Mouse (Mus musculus) lung, adult 2 months (tissue): ENCODE results near the gene Pmel. TPM values are rescaled to one million over a fixed set of nuclear protein-coding genes. Genes with fewer than 3 reads are reported as not detected.

Experiments used
- DNase-seq: peaks from one replicate; pipeline ENCODE4 v3.0.0; 2022
- H3K4me1 ChIP-seq: fragments of 200-500 bp; 2 replicates; pipeline ENCODE4 v1.6.1; 2011; ENCODE audit warnings: low read length; ENCODE audit not compliant: control insufficient read depth, insufficient read depth
- H3K4me3 ChIP-seq: fragments of 200-500 bp; replicated peaks from 2 replicates; pipeline ENCODE3; 2011; ENCODE audit warnings: low read depth, mild to moderate bottlenecking, control low read depth, low read length; ENCODE audit errors: extremely low read depth
- CTCF ChIP-seq: fragments of 200-500 bp; IDR thresholded peaks from 2 replicates; pipeline ENCODE4 v1.5.1; 2011; ENCODE audit warnings: mild to moderate bottlenecking, low read length, control low read depth; ENCODE audit not compliant: insufficient read depth
- POLR2A ChIP-seq: fragments of 200-500 bp; IDR thresholded peaks from 2 replicates; pipeline ENCODE4 v1.6.1; 2011; ENCODE audit warnings: low read depth, mild to moderate bottlenecking, control low read depth, low read length, borderline replicate concordance; ENCODE audit errors: extremely low read depth
- WGBS: fragments of 180-500 bp; shearing (Covaris S2); methylation state at CpG from one replicate; pipeline ENCODE4 v1.1.7; 2018; 5-methylcytosine and 5-hydroxymethylcytosine counted together
- polyA plus RNA-seq: library from polyadenylated mRNA; depleted of rRNA; stranded (reverse); fragments of >200 nt; gene quantifications from 2 replicates; pipeline ENCODE4 v1.2.3, GENCODE M21; 2012; rRNA removed

Gene Pmel
- polyA plus RNA-seq, result 0.36 and 0.51 TPM in 2 replicates

DNA sequence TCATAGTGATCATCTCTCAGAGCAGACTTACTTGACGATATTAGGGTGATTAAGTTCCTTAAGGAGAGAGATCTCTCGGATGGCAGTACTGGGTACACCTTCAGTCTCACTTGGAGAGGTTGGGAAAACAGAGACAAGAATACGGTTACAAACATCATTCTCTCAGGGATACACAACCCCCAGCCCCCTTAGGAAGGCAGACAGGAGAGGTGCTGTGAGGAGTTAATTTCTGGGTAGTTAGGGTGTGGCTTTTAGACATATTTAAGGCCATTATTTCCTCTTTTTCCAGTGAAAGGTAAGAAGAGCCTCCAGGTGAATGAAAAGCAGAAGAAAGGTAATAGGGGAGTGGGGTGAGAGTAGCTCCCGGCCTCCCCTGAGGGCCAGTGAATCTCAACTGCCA, at the start of gene Pmel:
TSS of gene Pmel (plus strand) at position 301 of the 400 bp plus-strand sequence.
- WGBS, result 26% methylated on average over 4 of the region's 4 CpGs
- TF ChIP-seq CTCF, result no peak
- TF ChIP-seq POLR2A, result no peak
- H3K4me3 ChIP-seq, result peak within 1 kb of the TSS; percentile 85
- no peak for DNase-seq
- H3K4me1 ChIP-seq, result peaks cover 8% of the 10 kb centered on the region; the same call in 1 of the 2 replicates

DNA sequence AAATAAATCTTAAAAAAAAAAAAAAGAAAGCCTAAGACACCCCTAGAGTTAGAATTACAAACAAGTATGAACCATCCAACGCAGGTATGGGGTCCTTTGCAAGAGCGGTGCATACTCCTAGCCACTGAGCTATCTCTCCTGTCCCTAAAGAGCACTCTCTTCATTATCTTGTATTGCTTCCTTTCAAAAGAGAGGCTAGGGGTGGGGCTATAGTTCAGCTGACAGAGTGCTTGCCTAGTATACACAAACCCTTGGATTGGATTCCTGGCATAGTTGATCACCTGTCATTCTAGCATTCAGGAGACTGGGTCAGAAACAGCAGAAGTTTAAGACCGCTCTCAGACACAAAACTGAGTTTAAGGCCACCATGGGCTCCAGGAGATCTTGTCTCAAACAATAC, 48.7 kb upstream of the Pmel start:
- no peak for TF ChIP-seq POLR2A
- no peak for TF ChIP-seq CTCF
- Histone ChIP-seq H3K4me3 (no peak overlapping the region), H3K4me1 (no peaks in the 10 kb centered on the region)
- 64% methylated on average over 3 of the region's 3 CpGs for WGBS
- DNase-seq, result no peak

DNA sequence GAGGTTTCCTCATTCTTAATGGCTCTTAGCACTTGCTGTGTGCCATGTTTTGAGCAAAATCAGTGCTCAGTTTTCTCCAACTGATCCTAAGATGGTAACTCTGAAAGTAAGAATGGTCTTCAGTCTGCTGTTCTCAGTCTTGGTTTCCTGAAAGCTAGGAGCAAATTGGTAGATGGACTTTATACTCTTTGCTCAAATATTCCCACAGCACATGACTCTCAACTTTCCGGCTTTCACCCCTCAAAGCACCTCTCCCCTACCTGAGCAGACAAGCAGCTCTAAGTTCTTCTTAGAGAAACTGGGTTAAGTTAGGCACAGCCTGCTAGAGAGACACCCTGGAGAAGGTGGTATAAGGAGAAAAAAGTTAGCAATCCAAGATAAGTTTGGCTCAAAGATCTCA, 47.3 kb upstream of the Pmel start:
- 72% methylated on average over 1 of the region's 1 CpGs for WGBS
- TF ChIP-seq CTCF, result no peak
- TF ChIP-seq POLR2A, result no peak
- Histone ChIP-seq H3K4me1 (no peaks in the 10 kb centered on the region), H3K4me3 (no peak overlapping the region)
- DNase-seq, result no peak

DNA sequence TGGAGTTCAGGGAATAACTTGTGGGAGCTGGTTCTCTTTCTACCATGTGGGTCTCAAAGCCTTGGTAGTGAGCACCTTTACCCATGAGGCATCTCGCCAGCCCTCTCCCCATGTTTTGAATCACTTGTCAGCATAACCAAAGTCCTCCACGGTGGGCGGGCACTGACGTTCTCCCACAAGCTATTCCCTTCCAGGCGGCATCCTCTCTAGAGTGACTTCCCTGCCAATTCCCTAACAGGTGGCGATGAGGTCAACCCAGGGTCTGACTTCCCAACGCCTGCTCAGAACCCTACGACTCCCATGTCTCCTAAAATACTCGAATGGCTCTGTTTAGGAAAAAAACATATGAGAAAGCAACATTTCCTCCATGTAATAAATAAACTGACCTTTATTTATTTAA, 46.2 kb upstream of the Pmel start:
- H3K4me3 ChIP-seq, result no peak overlapping the region
- no peaks in the 10 kb centered on the region for H3K4me1 ChIP-seq
- WGBS, result 53% methylated on average over 9 of the region's 9 CpGs
- no peak for TF ChIP-seq POLR2A
- TF ChIP-seq CTCF, result no peak
- DNase-seq, result no peak

DNA sequence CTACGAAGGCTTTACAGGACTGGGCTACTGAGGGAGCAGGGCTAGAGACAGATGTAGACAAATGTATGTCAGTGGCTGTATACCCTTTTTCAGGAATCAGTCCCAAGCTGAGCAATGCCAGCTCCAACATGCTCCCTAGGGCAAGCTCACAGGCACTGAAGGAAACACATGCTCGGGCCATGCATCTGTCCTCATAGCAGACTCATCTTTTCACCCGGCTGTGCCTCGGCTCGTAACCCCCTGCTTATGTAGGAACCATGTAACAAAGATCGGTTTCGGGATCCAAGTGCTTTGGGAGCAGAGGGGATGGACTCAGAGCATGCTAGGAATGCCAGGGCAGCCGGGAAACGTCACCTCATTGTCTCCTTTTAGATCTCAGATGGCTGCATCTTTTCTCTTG, 44.5 kb upstream of the Pmel start:
- no peak overlapping the region for H3K4me3 ChIP-seq
- WGBS, result 55% methylated on average over 9 of the region's 9 CpGs
- no peaks in the 10 kb centered on the region for H3K4me1 ChIP-seq
- DNase-seq, result no peak
- TF ChIP-seq CTCF (no peak), POLR2A (no peak)

DNA sequence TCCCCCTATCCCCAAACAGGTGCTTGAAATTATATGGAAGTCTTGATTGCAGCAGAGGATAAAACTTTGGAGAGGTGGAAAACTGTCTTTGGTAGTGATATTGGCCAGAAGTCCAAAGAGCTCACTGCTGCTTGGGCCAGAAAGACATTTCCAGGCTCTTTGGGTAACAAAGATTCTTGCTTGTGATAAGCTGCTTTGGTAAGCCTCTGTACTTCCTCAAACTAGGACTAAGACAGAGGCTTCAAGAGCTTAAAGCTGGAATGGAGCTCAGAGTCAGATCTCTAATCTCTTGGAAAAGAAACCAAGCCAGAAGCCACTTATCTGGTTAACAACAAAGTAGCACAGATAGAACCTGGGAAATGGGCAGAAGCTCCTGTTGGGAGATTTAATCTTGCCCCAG, 41.5 kb upstream of the Pmel start:
- no peak overlapping the region for H3K4me3 ChIP-seq
- no peak for DNase-seq
- no peaks in the 10 kb centered on the region for H3K4me1 ChIP-seq
- no peak for TF ChIP-seq POLR2A
- TF ChIP-seq CTCF, result no peak

DNA sequence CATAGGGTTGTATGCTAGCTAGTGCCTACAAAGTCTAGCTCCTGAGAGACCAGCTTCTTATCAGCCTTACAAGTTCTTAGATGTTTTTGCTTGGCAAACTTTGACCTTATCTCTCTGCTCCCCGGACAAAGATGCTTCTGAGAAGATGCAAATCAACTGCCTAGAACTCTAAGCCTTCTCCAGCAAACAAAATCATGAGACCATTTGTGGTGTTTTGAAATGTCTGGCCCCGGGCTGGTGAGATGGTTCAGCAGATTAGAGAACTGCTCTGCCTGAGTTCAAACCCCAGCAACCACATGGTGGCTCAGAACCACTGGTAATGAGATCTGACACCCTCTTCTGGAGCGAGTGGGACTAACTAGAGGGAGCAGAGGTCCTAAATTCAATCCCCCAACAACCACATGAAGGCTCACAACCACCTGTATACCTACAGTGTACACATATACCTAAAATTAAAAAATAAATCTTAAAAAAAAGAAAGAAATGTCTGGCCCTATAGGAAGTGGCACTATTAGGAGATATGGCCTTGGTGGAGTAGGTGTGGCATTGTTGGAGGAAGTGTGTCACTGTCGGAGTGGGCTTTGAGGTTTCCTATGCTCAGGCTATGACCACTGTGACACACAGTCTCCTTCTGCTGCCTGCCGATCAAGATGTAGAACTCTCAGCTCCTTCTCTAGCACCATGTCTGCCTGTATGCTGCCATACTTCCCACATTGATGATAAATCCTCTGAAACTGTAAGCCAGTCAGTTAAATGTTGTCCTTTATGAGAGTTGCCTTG, 40.4 kb upstream of the Pmel start:
- no peak for DNase-seq
- 46% methylated on average over 5 of the region's 5 CpGs for whole genome bisulfite sequencing
- H3K4me3 ChIP-seq, result no peak overlapping the region
- no peaks in the 10 kb centered on the region for H3K4me1 ChIP-seq
- TF ChIP-seq CTCF, result no peak
- no peak for TF ChIP-seq POLR2A

DNA sequence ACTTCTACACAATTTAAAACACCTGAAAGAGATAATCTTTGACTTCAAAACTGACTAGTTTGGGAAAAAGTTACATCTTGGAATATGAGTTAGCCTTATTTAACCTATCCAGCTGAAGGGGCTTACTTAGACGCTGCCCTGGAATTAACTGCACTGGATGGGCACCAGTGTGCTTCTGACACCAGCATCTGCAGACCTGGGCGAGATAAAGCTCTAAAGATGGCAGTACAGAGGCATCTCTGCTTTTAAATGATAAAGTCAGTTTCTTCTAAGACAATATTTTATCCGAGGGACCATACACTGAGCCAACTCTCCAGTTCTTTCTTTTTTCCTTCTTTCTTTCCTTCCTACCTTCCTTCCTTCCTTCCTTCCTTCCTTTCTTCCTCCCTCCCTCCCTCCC, 39.2 kb upstream of the Pmel start:
- no peak overlapping the region for H3K4me3 ChIP-seq
- no peaks in the 10 kb centered on the region for H3K4me1 ChIP-seq
- TF ChIP-seq CTCF (no peak), POLR2A (no peak)
- 66% methylated on average over 3 of the region's 3 CpGs for WGBS
- no peak for DNase-seq

DNA sequence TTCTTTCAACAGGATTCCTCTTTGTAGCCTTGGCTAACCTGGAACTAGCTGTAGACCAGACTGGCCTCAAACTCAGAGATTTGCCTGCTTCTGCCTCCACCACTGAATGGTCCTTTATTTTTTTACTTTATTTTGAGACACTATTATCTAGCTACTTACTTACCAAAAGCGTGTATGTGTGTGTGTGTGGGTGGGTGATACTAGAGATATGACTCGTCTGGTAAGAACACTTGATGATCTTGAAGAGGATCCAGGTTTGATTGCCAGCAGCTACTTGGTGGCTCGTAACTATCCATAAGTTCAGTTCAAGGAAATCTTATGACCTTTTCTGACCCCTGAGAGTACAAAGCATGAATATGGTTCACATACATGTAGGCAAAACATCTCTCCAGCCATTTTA, 38.7 kb upstream of the Pmel start:
- no peak for DNase-seq
- H3K4me1 ChIP-seq, result no peaks in the 10 kb centered on the region
- H3K4me3 ChIP-seq, result no peak overlapping the region
- TF ChIP-seq CTCF (no peak), POLR2A (no peak)
- WGBS, result 65% methylated on average over 3 of the region's 3 CpGs

DNA sequence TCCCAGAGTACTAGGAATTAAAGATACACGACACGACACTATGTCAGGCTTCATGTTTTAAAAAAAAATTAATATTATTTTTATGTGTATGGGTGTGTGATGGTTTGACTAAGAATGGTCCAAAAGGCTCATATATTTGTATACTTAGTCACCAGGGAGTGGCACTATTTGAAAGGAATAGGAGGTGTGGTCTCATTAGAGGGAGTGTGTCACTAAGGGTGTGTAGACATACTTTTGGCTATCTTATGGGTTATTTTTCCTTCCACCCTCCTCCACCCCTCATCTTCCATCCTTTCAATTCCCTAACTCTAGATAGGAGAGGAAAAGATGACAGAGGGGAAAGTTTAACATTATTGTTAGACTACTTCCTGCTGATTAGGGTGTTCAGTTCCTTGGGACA, 38.2 kb upstream of the Pmel start:
- DNase-seq, result no peak
- TF ChIP-seq POLR2A (no peak), CTCF (no peak)
- no peak overlapping the region for H3K4me3 ChIP-seq
- 89% methylated on average over 2 of the region's 2 CpGs for WGBS
- no peaks in the 10 kb centered on the region for H3K4me1 ChIP-seq
